Mouse (Mus musculus) MEL-GATA-1-ER (cell line): Measurements from ENCODE around the gene Xpa.

Source experiments
- DNase-seq: peaks from one replicate; pipeline ENCODE4 v3.0.0-alpha.2; 2012; ENCODE audit warnings: low read depth; ENCODE audit errors: extremely low read depth

Xpa gene

DNA sequence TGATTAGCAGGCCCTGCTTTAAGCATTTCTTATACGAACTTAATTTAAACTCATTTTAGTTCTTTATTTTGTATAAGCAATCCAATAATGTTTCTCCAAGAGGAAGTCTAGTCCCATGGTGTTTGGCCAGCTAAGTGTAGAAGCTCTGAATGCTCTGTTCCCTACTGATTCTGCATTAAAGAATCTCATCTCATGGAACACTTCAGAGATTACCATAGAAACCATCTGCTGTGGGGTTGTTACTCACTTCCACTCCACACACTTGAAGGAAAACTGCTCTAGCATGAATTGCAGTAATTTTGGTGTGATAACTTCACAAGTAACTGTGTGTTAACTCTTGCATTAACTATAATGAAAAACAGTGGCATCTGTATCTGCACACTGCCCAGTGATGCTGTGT lies 49.2 kb downstream of the Xpa start:
- no peak for DNase-seq

DNA sequence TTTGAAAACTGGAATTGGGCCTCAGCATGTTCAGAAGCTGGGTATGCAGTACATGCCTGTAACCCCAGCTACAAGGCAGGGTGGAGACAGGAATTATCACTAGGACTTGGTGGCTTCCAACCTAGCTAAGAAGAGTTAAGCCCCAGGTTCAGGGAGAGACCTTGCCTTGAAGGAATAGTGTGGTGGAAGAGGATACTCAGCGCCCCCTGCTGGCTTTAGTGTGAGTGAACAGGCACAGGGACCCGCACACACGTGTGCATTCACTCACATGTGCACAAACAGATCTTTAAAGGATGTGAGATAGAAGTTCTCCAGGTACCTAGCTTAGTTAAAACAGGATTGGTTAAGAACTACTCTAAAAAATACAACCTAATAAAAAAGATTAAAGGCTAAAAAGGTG lies 51.8 kb downstream of the Xpa start:
- no peak for DNase-seq

DNA sequence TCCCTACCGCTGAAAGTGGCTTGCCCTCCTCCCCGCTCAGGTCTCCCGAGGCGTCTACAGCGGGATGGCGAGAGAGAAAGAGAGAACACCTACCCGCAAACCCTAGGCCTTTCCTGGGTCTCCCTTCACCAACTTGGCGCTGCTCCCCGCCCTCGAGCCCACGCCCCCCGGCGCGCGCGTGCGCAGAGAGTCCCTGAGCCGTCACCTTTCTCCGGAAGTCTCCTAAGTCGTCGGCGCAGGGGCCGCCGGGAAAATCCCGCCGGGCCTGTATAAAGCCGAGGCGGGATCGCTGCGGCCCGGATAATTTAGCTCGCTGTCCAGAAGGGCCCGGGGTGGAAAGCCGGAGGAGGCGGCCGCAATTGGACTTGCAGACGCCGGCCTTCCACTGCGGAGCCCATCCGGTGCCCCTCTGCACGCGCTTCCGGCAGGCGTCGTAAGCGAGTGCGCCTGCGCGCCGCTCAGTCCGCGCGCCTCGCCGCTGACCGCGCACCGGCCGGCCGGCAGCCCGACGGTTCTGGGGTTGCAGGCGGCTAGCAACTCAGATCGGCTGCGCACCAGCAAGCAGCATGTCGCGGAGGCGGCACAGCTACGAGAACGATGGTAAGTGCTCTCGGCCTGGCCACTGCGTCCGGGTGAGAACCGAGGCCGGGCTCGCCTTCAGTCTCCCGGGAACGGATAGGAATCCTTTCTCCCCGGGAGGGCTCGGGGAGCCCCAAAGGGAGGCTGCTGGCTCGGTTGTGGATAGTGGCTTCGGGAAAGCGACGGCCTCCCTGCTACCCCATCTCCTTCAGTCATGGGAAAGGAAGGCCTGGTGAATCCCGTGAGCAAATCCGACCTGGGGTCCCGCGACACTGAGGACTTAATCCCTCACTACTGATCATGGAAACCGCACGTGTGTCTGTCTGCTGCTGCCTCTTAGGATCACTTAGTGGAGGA lies 57.6 kb downstream of the Xpa start, which contains the start of the genes Ncbp1 and Tstd2:
Ncbp1 (plus strand) TSS at position 327 of the 936 bp plus-strand sequence.
Tstd2 (minus strand) TSS at position 408 of the 936 bp plus-strand sequence.
- DNase-seq = peak; percentile 54

DNA sequence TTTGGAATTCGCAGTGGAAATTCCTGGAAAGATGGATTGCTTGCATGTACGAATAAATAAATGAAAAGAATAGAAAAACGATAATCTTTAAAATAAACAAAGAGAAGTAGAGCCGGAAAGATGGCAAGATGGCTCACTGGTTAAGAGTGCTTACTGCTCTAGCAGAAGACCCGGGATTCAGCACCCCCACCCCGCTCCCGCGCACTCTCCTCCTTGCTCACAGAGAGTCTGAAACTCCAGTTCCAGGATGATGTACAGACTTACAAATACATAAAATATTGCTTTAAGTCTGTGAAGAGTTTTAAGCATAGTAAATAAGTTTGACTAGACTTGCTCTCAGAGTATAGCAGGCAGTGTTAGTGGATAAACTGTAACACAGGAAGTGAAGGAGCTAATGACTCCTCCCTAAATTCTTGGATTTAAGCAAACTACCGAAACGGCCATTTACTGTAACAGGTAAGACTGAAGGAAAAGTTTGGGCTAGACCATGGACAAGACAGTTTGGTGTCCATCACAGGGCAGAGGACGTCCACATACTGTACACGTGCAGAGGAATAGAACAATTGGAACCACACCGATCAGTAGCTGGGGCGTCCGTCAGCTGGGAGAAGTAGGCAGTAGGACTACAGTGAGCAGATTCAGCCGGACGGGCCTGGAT lies 58.4 kb downstream of the Xpa start:
- peak; percentile 52 for DNase-seq

DNA sequence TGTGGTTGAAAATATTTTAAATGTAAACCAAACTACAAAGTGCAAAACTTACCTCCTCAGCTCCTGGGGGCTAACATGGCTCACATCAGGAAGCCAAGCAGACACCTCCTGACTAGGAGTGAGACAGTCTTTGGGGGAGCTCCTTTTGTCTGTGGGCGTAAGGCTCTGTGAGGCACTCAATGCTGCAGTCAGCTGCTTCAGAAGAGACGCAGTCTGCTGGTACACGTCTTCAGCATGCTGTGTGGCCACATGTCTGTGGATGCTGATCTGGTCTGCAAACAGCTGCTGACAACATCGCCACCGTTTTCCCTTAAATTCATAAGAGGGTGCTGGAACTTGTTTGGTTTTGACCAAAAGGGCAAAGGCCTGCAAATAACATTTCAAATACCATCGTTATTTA lies 64.3 kb downstream of the Xpa start:
- DNase-seq = no peak

DNA sequence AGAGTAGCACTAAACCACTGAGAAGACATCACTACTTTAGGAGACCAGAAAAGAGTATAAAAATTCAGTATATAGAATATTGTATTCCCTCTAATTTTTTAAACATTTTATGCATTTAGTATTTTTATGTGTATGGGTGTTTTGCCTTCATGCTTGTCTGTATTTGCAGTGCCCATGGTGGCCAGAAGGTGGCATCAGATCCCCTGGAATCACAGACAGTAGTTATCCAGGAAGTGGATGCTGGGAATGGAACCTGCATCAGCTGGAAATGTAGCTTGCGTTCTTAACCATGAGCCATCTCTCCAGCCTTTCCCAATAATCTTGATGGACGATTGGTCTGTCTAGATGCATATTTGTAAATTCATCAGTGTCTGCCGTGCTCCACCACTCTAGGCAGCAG lies 65.9 kb downstream of the Xpa start:
- no peak for DNase-seq

DNA sequence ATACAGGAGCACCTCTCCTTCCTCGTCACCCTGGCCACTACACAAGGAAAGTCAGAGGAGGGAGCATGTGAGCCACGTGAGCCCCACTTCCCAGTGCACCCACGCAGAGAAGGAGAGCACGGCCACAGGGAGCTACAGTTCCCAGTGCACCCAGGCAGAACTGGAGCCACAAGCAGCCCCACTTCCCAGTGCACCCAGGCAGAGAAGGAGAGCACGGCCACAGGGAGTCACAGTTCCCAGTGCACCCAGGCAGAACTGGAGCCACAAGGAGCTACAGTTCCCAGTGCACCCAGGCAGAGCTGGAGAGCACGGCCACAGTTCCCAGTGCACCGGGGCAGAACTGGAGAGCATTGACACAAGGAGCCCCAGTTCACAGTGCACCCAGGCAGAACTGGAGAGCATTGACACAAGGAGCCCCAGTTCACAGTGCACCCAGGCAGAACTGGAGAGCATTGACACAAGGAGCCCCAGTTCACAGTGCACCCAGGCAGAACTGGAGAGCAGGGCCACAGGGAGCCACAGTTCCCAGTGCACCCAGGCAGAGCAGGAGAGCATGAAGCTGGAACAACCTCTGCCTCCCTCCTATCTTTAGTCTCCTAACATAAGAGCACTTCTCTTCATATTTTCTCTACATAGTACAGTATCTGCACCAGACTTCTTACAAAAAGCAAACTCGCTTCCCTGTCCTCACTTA lies 66.7 kb downstream of the Xpa start:
- no peak for DNase-seq

DNA sequence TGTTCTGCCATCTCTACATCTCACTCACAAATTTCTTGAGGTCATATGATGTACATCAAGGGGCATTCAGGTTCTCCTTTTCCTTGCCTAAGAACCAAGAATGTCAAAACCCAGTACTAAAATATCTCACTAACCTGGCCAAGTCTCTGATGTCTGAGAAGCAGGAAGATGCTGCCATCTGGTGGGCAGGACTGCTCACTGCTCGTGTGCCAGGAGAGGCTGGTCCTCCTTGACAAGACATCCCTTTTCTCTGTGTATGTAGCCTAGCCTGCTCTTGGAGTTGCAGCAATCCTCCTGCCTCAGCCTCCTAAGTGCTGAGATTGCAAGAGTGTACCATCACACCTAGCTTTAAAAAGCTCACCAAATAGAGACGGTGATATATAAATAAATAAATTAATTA lies 69.6 kb downstream of the Xpa start:
- peak; percentile 49 for DNase-seq

DNA sequence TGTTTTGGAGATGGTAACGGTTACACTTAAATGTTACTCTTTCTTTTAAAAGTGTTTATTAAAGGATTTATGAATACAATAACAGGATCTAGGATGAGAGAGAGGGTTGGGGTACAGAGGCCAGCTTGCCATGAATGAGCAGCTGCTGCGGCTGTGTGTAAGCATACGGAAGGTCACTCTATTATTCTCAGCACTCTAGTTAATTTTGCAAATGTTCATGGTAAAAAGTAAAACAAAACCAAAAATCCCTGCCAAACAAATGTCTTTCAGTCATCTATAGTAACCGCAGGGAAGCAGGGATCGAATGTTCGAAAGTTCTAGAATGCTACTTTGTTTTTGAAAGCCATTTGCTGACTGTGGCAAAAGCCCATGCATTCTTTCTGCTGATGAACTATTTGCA lies 72.8 kb downstream of the Xpa start:
- no peak for DNase-seq

DNA sequence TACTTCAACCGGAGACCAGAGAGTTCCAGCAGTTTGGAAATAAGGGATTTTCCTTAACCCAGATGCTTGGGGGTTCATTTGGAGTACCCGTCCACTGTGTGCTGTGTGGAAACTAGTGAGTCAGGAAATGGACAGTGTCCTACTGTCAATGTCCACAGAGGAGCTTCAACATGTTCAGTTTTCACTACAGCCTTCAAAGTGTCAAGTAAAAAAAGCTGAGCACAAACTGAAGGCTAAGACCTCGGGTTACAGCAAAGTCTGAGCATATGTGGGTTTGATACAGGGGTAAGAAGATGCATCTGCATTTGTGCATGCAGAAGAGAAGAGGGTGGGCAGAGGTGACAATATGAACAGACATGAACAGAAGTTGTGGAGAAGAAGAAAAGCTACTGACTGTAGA lies 75.3 kb downstream of the Xpa start:
- DNase-seq = no peak

DNA sequence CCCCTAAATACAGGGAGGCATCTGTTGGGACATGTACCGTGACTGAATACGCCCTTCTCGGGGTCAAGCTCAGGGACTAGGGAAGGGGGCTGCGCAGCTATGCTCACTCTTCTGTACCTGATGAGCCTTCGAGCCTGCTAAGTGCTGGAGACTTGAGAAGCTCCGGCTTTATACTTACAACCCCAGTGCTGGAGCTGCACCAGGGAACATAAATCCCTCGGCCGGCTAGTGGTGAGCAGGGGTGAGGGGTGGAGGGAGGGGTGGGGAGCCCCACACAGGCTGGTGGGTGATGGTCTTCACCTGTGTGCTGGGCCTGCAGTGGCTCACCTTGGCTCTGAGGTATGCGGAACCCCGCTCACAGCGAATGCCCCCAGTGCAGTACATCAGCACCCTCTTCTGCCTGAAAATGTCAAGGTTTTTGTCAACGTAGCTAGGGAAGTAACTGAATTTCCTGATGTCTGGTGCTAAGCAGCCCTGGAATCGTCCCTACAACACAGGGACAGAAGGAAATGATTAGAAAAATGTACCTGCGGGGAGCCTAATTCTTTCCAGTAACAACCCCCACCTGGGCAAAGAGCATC lies 76.5 kb downstream of the Xpa start:
- DNase-seq = no peak

DNA sequence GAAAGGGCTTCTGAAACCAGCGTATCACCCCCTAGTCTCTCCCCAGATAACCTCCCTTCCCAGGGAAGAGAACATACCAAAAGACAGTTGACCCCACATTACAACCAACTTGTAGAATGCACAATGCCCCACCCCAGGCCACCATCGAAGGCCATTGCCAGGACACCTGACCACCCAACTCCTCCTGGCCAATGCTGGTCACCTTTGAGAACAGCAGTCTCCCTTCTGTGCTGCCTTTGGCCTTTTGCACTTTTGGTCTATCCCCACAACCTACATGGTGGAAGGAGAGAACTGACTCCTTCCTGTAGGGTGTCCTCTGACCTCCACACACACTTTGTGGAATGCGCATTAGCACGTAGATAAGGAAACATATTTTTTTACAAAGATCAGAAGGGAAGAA lies 78.6 kb downstream of the Xpa start:
- DNase-seq = no peak

DNA sequence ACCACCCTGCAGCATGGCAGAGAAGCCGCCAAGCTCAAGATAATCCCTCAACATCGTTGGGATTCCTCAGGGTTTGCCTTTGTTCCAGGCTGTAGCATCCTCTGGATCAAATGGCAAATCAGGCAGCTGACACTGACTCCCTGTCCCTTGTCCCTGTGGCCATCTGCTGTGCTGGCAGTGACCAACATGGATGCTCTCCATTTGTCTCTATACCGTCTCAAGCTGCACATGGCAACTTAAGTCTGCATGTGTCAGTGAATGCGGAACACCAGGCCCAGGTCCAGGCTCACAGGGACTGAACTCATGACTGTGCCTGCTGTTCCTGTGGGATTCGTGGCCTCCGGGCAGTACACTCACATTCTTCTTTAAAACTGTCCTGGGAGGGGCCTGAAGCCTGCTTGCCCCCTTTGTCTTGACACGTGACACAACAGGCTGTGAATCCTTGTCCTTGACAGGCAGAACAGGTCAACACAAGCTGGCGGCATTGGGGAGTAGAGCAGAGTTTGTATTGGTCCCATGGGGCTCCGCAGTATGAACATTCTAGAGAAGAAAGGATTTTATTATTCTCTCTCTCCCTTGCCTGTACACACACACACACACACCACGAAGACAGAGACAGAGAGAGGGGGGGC lies 79.5 kb downstream of the Xpa start:
- no peak for DNase-seq

DNA sequence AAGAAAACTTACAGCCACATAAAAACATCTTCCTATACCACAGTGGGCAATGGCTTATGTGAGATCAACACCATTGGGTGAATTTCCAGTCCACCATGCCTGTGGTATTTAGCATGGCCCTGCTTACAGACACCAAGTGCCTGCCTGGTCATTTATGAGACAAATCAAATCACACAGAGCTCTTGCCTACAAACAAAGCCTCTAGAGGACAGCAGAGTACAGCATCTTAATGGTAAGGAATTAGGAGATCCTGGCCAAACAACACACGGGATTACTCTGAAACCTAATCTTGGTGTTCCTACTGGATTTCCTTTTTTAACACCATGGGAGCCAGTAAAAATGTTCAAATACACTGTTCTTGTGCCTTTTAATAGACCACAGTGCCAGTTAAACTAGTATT lies 80.8 kb downstream of the Xpa start:
- no peak for DNase-seq

DNA sequence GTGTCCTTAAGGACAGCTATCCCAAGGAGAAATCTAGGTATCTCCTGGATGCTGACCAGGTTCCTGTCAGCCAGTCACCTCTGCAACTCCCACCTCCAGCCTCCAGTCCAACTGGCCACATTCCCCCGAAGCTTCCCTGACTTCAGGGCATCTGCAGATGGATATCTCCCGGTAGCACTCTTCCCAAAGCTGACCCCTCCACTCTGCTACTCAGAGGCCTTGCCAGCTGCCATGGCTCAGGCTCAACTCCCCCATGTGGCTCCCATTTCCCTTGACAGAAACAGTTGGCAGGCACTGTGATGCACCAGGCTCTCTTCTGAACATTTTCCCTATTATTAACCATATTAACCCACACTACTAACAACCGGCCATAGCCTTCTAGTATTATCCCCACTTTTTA lies 84.8 kb downstream of the Xpa start:
- DNase-seq = no peak

DNA sequence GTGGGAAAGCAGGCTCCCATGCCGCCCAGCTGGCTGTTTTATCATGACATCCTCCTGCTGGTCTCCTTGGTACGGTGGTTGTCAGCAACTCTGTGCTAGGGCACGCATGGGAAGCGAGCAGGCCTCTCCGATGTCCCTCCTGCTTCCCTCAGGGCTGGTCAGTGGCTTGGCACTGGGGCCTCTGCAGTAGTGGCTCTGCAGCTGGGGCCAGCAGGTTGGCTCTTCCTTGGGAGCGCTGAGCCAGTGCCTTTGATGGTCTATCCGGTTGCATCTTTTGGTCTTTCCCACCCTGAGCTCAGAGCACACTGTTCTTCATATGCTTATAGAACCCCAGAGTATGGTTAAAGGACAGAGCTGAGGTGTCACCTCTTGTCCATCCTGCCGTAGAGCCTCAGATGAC lies 86.0 kb downstream of the Xpa start:
- DNase-seq = no peak
